Mouse (Mus musculus) skeletal muscle tissue, adult 2 months (tissue): ENCODE data around the gene Rac2.
A peak's percentile ranks its signal among the peaks of the same experiment; 100 is the strongest.

Experiments
- DNase-seq: peaks from one replicate; pipeline ENCODE4 v3.0.0-alpha.2; 2012; ENCODE audit warnings: low read depth, low spot score

The Rac2 gene

GRCm38 (mm10) chr15:78572658-78573397 lies at the start of gene Rac2:
Rac2 (minus strand) TSS chr15:78572783.
- DNase-seq = no peak

- DNase-seq = no peak
Measured at GRCm38 (mm10) chr15:78616973-78617372, 44.4 kb upstream of the Rac2 start.

- no peak for DNase-seq
Measured at GRCm38 (mm10) chr15:78614536-78614935, 42.0 kb upstream of the Rac2 start.

- DNase-seq = no peak
Measured at GRCm38 (mm10) chr15:78610705-78611462, 38.3 kb upstream of the Rac2 start.

- no peak for DNase-seq
Measured at GRCm38 (mm10) chr15:78607463-78607862, 34.9 kb upstream of the Rac2 start.

- DNase-seq = no peak
Measured at GRCm38 (mm10) chr15:78606059-78606458, 33.5 kb upstream of the Rac2 start.

GRCm38 (mm10) chr15:78605371-78605791 lies 32.8 kb upstream of the Rac2 start:
- no peak for DNase-seq

- DNase-seq = no peak
Measured at GRCm38 (mm10) chr15:78604255-78604654, 31.7 kb upstream of the Rac2 start.

GRCm38 (mm10) chr15:78601180-78601579 lies 28.6 kb upstream of the Rac2 start:
- DNase-seq = no peak

GRCm38 (mm10) chr15:78599529-78600193 lies 27.1 kb upstream of the Rac2 start:
- DNase-seq = no peak

- DNase-seq = no peak
Measured at GRCm38 (mm10) chr15:78599124-78599523, 26.5 kb upstream of the Rac2 start.

GRCm38 (mm10) chr15:78597729-78598128 lies 25.1 kb upstream of the Rac2 start:
- DNase-seq = no peak

GRCm38 (mm10) chr15:78596914-78597313 lies 24.3 kb upstream of the Rac2 start, which contains the start of gene Cyth4:
Cyth4 (plus strand) TSS chr15:78597047.
- DNase-seq = peak; percentile 60

- DNase-seq = no peak
Measured at GRCm38 (mm10) chr15:78596504-78596903, 23.9 kb upstream of the Rac2 start.

- DNase-seq = no peak
Measured at GRCm38 (mm10) chr15:78595468-78595867, 22.9 kb upstream of the Rac2 start.

GRCm38 (mm10) chr15:78594831-78595230 lies 22.2 kb upstream of the Rac2 start:
- DNase-seq = no peak

GRCm38 (mm10) chr15:78593896-78594425 lies 21.4 kb upstream of the Rac2 start:
- no peak for DNase-seq

- no peak for DNase-seq
Measured at GRCm38 (mm10) chr15:78592452-78592968, 19.9 kb upstream of the Rac2 start.

GRCm38 (mm10) chr15:78591680-78592451 lies 19.3 kb upstream of the Rac2 start:
- DNase-seq = no peak

- no peak for DNase-seq
Measured at GRCm38 (mm10) chr15:78590785-78591184, 18.2 kb upstream of the Rac2 start.

GRCm38 (mm10) chr15:78589936-78590335 lies 17.4 kb upstream of the Rac2 start:
- no peak for DNase-seq
